Mouse (Mus musculus) bone marrow macrophage, adult 2 months (primary cell): Measurements from ENCODE around the gene Hsph1.

Experiments
- CTCF ChIP-seq: IDR thresholded peaks from 2 replicates; pipeline ENCODE4 v1.5.1; 2012; ENCODE audit warnings: low read depth, mild to moderate bottlenecking, low read length, moderate library complexity
- POLR2A ChIP-seq: IDR thresholded peaks from 2 replicates; pipeline ENCODE4 v1.6.1; 2012; ENCODE audit warnings: mild to moderate bottlenecking, low read depth, low read length, borderline replicate concordance

GRCm38 (mm10) chr5:149566026-149566425 is 70.2 kb downstream of the Hsph1 start:
- no peak for TF ChIP-seq CTCF
- TF ChIP-seq POLR2A, result no peak
